Mouse (Mus musculus) bone marrow macrophage, adult 2 months (primary cell): ENCODE results near the gene Phf1.

Experiments used
- CTCF ChIP-seq: IDR thresholded peaks from 2 replicates; pipeline ENCODE4 v1.5.1; 2012; ENCODE audit warnings: low read depth, mild to moderate bottlenecking, low read length, moderate library complexity
- POLR2A ChIP-seq: IDR thresholded peaks from 2 replicates; pipeline ENCODE4 v1.6.1; 2012; ENCODE audit warnings: mild to moderate bottlenecking, low read depth, low read length, borderline replicate concordance

DNA sequence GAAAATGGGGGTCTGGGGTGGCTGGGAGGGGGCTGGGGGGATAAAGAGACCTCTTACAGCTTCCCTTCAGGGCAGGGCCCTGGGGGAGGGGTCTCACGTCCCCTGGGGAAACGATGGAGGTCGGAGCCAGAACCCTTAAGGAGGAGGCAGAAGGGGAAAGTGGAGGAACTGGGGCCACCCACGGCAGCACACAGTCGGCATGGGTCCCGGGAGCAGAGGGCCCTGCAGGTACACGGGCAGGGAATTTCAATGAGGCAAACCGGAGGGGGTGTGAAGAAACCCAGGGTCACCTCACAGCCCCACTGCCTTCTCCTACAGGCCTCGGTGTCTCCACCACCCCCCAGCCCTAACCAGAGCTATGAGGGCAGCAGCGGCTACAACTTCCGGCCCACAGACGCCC is 3.6 kb downstream of the Phf1 start:
- TF ChIP-seq POLR2A: no peak
- TF ChIP-seq CTCF: no peak
